Mouse (Mus musculus) olfactory bulb, adult 2 months (tissue): Measurements from ENCODE around the gene Usp27x.

Source experiments
- CTCF ChIP-seq: fragments of 200-500 bp; IDR thresholded peaks from 2 replicates; pipeline ENCODE4 v1.5.1; 2012; ENCODE audit warnings: low read depth, mild to moderate bottlenecking, low read length, moderate library complexity; ENCODE audit not compliant: insufficient read depth
- POLR2A ChIP-seq: fragments of 200-500 bp; IDR thresholded peaks from 2 replicates; pipeline ENCODE4 v1.6.1; 2012; ENCODE audit warnings: mild to moderate bottlenecking, low read depth, low read length, moderate library complexity; ENCODE audit not compliant: insufficient read depth

DNA sequence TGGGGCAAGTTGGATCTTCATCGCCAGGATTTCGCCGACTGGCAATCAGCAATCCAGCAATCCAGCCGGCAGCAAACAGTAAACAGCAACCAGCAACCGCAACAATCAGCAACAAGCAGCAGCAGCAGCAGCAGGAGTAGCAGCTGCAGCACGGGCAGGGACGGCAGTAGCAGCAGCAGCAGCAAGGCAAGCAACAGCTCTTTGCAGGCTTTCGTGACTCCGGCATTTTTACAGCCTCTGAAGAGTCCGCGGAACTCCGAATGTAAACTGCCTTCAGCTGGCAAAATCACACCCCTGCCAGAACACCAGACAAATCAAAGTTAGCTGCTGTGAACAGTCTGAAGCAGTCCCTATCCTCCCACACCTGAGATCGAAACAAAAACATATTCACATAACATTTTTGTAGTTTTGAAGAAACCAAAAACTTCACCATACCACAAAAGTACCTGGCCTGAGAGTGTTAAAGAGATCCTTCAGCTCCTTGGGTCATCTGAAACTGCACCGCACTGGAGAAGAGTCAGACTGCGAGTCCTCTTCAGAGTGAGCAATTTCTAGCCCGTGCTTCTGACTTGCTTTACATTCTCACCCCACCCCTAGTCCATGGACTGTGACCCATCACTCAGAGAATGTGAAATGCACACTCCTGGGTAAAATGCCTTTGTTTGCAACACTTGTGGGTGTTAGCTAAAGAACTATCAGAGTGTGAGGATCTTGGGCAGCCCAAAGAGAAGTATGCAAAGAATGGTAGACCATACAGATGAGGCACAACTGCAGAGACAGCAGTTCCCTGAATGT lies 36.8 kb upstream of the Usp27x start:
- TF ChIP-seq POLR2A: no peak
- TF ChIP-seq CTCF: no peak
